21 mouse cellular contexts compared by ENCODE assay signal in genomic region chr12:39675608-39676007, GRCm38 (mm10).
A peak's percentile ranks its signal among the peaks of the same experiment; 100 is the strongest.
DNase-seq lines count a peak whose midpoint lies in the region; ATAC-seq and TF ChIP-seq lines count a peak whose summit lies in the region.
"Had no signal": no experiment of that assay in that cellular context is flagged by ENCODE, and none has a peak within 500 bp of the region (broad histone marks: within the 10 kb centered on the region; RNA-seq: fewer than 3 reads in every experiment).

No protein-coding gene starts in this region.

- H3K27me3 ChIP-seq in kidney, embryonic 15.5 days: no peaks in the 10 kb centered on the region
- H3K27me3 ChIP-seq in kidney, postnatal 0 days (ENCODE audit: insufficient read depth, low read length): no peaks in the 10 kb centered on the region
- H3K27me3 ChIP-seq: embryonic facial prominence, embryonic 13.5 days; embryonic facial prominence, embryonic 15.5 days; forebrain, embryonic 12.5 days had no signal

- no peak overlapping the region for H3K9ac ChIP-seq in kidney, embryonic 15.5 days
- H3K9ac ChIP-seq in kidney, postnatal 0 days (ENCODE audit: low read depth, low read length): no peak overlapping the region
- H3K9ac ChIP-seq: embryonic facial prominence, embryonic 13.5 days; embryonic facial prominence, embryonic 15.5 days; forebrain, embryonic 12.5 days had no signal

- no peak overlapping the region for H3K4me3 ChIP-seq in kidney, embryonic 15.5 days (replicated peaks)
- H3K4me3 ChIP-seq in kidney, postnatal 0 days (replicated peaks; ENCODE audit: low read depth, low read length): no peak overlapping the region
- H3K4me3 ChIP-seq: embryonic facial prominence, embryonic 13.5 days; embryonic facial prominence, embryonic 15.5 days; erythroblast, embryonic 14.5 days; forebrain, embryonic 10.5 days; forebrain, embryonic 12.5 days had no signal

- H3K9me3 ChIP-seq in kidney, embryonic 15.5 days (replicated peaks): no peaks in the 10 kb centered on the region
- no peaks in the 10 kb centered on the region for H3K9me3 ChIP-seq in kidney, postnatal 0 days (replicated peaks; ENCODE audit: low read length)
- H3K9me3 ChIP-seq: embryonic facial prominence, embryonic 13.5 days; embryonic facial prominence, embryonic 15.5 days; forebrain, embryonic 10.5 days; forebrain, embryonic 12.5 days had no signal

- peak overlapping the region; percentile 37; the same call in 1 of the 2 replicates for H3K27ac ChIP-seq in kidney, embryonic 15.5 days
- H3K27ac ChIP-seq in kidney, postnatal 0 days: no peak overlapping the region
- H3K27ac ChIP-seq: embryonic facial prominence, embryonic 13.5 days; embryonic facial prominence, embryonic 15.5 days; forebrain, embryonic 10.5 days; forebrain, embryonic 12.5 days had no signal

- 0 out of 2 replicates have a peak, but pooled peaks have one; percentile 29 for ATAC-seq in kidney, embryonic 15.5 days (replicated peaks; ENCODE audit: low FRiP score)
- ATAC-seq in kidney, postnatal 0 days (replicated peaks; ENCODE audit: low FRiP score, low read depth): no peak
- ATAC-seq: forebrain, embryonic 14.5 days; forebrain, embryonic 16.5 days had no signal

- no peaks in the 10 kb centered on the region for H3K36me3 ChIP-seq in kidney, embryonic 15.5 days
- no peaks in the 10 kb centered on the region for H3K36me3 ChIP-seq in kidney, postnatal 0 days (ENCODE audit: insufficient read depth, low read length)
- H3K36me3 ChIP-seq: embryonic facial prominence, embryonic 13.5 days; embryonic facial prominence, embryonic 15.5 days; forebrain, embryonic 10.5 days; forebrain, embryonic 12.5 days had no signal

- no peak overlapping the region for H3K4me2 ChIP-seq in kidney, embryonic 15.5 days
- H3K4me2 ChIP-seq in kidney, postnatal 0 days (ENCODE audit: low read length): no peak overlapping the region
- H3K4me2 ChIP-seq: embryonic facial prominence, embryonic 13.5 days; embryonic facial prominence, embryonic 15.5 days; forebrain, embryonic 12.5 days had no signal

- no peaks in the 10 kb centered on the region for H3K4me1 ChIP-seq in kidney, embryonic 15.5 days
- H3K4me1 ChIP-seq in kidney, postnatal 0 days (replicated peaks; ENCODE audit: insufficient read depth, low read length): no peaks in the 10 kb centered on the region
- H3K4me1 ChIP-seq: embryonic facial prominence, embryonic 13.5 days; embryonic facial prominence, embryonic 15.5 days; forebrain, embryonic 10.5 days; forebrain, embryonic 12.5 days had no signal

- DNase-seq in kidney, postnatal 25 days: no peak
- DNase-seq in kidney, postnatal 0 days (ENCODE audit: low spot score): peak; percentile 69
- no peak for DNase-seq in kidney, adult 9 months
- DNase-seq: adrenal gland, adult 2 months; adrenal gland, postnatal 10 days; adrenal gland, postnatal 25 days; cerebellum, adult 11 months; cerebellum, adult 18-20 months; cerebellum, adult 8-10 months; cerebellum, adult 9-11 months; cerebellum, postnatal 14 days; cerebellum, postnatal 36 days; embryo, embryonic 11 days had no signal

- WGBS in kidney, embryonic 15.5 days: 76% methylated on average over 2 of the region's 2 CpGs
- WGBS in kidney, postnatal 0 days: 75% methylated on average over 2 of the region's 2 CpGs

- no peak for TF ChIP-seq CTCF in kidney, postnatal 0 days (IDR thresholded peaks at IDR 0.05; ENCODE audit: low read depth)
